Mouse (Mus musculus) liver, postnatal 0 days (tissue): ENCODE measurements around the gene Tnfrsf11a.

Experiments used
- CTCF ChIP-seq: sonication (generic); IDR thresholded peaks from 2 replicates; pipeline ENCODE4 v1.5.1; 2016; ENCODE audit warnings: antibody characterized with exemption, low read depth
- EP300 ChIP-seq: IDR thresholded peaks from 2 replicates; pipeline ENCODE4 v1.6.1; 2016; ENCODE audit warnings: antibody characterized with exemption, low read depth, mild to moderate bottlenecking

DNA sequence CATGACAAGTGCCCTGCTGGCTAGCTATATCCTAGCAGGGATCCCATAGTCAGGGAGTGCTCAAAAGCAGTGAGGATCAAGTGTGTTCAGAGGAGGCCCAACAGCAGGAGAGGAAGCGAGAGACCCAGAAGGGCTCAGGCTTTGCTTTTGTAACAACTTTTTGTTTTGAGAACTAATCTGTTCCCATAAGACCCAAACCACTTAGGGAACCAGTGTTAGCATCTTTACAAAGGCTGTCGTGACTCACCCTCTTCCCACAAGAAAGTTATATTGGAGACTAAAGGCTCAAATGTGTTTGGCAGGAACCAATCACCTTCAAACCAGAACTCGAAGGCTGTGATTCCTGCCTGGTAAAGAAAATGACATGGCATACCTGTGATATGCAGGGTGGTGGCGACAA lies 15.2 kb downstream of the Tnfrsf11a start:
- TF ChIP-seq CTCF: no peak
- TF ChIP-seq EP300: no peak
